Mouse (Mus musculus): ENCODE results near the gene Rgl1. TPM values are rescaled to one million over a fixed set of nuclear protein-coding genes. Genes with fewer than 3 reads are reported as not detected.

Gene Rgl1
- polyA plus RNA-seq, 1 experiment from 2014 or later, result 26.3 TPM

- peaks cover 5% of the 10 kb centered on the region for H3K4me1 ChIP-seq (replicated peaks; ENCODE audit: control insufficient read depth, insufficient read depth, low read length)
- no peaks in the 10 kb centered on the region for H3K27me3 ChIP-seq (replicated peaks; ENCODE audit: control insufficient read depth, insufficient read depth, low read length)
- H3K27ac ChIP-seq (ENCODE audit: low read depth, low read length), result no peak overlapping the region
- H3K9me3 ChIP-seq (ENCODE audit: control insufficient read depth, low read length), result no peaks in the 10 kb centered on the region
- H3K4me2 ChIP-seq, result no peak overlapping the region
- H3K36me3 ChIP-seq (ENCODE audit: control insufficient read depth, insufficient read depth, low read length), result peaks cover 8% of the 10 kb centered on the region; the same call in 1 of the 2 replicates
- H3K4me3 ChIP-seq (ENCODE audit: low read depth, low read length), result no peak overlapping the region
- ATAC-seq (replicated peaks; ENCODE audit: low FRiP score) (no peak), DNase-seq (ENCODE audit: low spot score) (no peak)
- no peak overlapping the region for H3K9ac ChIP-seq (ENCODE audit: low read depth, low read length)
- WGBS, result 83% methylated on average over 6 of the region's 6 CpGs
Measured at GRCm38 (mm10) chr1:152528214-152528613, 237.9 kb downstream of the Rgl1 start.

GRCm38 (mm10) chr1:152526154-152526553 lies 240.0 kb downstream of the Rgl1 start:
- Histone ChIP-seq H3K36me3 (ENCODE audit: control insufficient read depth, insufficient read depth, low read length) (peaks cover 8% of the 10 kb centered on the region; the same call in 1 of the 2 replicates), H3K27me3 (replicated peaks; ENCODE audit: control insufficient read depth, insufficient read depth, low read length) (no peaks in the 10 kb centered on the region), H3K9me3 (ENCODE audit: control insufficient read depth, low read length) (no peaks in the 10 kb centered on the region), H3K4me1 (replicated peaks; ENCODE audit: control insufficient read depth, insufficient read depth, low read length) (peaks cover 2% of the 10 kb centered on the region), H3K27ac (ENCODE audit: low read depth, low read length) (no peak overlapping the region), H3K4me3 (ENCODE audit: low read depth, low read length) (no peak overlapping the region), H3K4me2 (no peak overlapping the region), H3K9ac (ENCODE audit: low read depth, low read length) (no peak overlapping the region)
- 78% methylated on average over 9 of the region's 9 CpGs for WGBS
- ATAC-seq (replicated peaks; ENCODE audit: low FRiP score), result no peak
- DNase-seq (ENCODE audit: low spot score), result no peak

GRCm38 (mm10) chr1:152524987-152525648 lies 241.0 kb downstream of the Rgl1 start:
- no peak overlapping the region for H3K4me3 ChIP-seq (ENCODE audit: low read depth, low read length)
- peaks cover 8% of the 10 kb centered on the region; the same call in 1 of the 2 replicates for H3K36me3 ChIP-seq (ENCODE audit: control insufficient read depth, insufficient read depth, low read length)
- H3K27me3 ChIP-seq (replicated peaks; ENCODE audit: control insufficient read depth, insufficient read depth, low read length), result no peaks in the 10 kb centered on the region
- H3K27ac ChIP-seq (ENCODE audit: low read depth, low read length), result no peak overlapping the region
- WGBS, result 14% methylated on average over 6 of the region's 6 CpGs
- no peaks in the 10 kb centered on the region for H3K9me3 ChIP-seq (ENCODE audit: control insufficient read depth, low read length)
- H3K9ac ChIP-seq (ENCODE audit: low read depth, low read length), result no peak overlapping the region
- ATAC-seq (replicated peaks; ENCODE audit: low FRiP score), result no peak
- no peak overlapping the region for H3K4me2 ChIP-seq
- DNase-seq (ENCODE audit: low spot score), result peak; percentile 46
- H3K4me1 ChIP-seq (replicated peaks; ENCODE audit: control insufficient read depth, insufficient read depth, low read length), result peaks cover 2% of the 10 kb centered on the region; the same call in 1 of the 2 replicates

GRCm38 (mm10) chr1:152524098-152524892 lies 241.9 kb downstream of the Rgl1 start:
- 75% methylated on average over 22 of the region's 22 CpGs for WGBS
- peaks cover 8% of the 10 kb centered on the region; the same call in 1 of the 2 replicates for H3K36me3 ChIP-seq (ENCODE audit: control insufficient read depth, insufficient read depth, low read length)
- ATAC-seq (replicated peaks; ENCODE audit: low FRiP score) (no peak), DNase-seq (ENCODE audit: low spot score) (no peak)
- no peaks in the 10 kb centered on the region for H3K9me3 ChIP-seq (ENCODE audit: control insufficient read depth, low read length)
- no peak overlapping the region for H3K4me3 ChIP-seq (ENCODE audit: low read depth, low read length)
- H3K4me2 ChIP-seq, result no peak overlapping the region
- H3K9ac ChIP-seq (ENCODE audit: low read depth, low read length), result no peak overlapping the region
- H3K27me3 ChIP-seq (replicated peaks; ENCODE audit: control insufficient read depth, insufficient read depth, low read length), result no peaks in the 10 kb centered on the region
- H3K4me1 ChIP-seq (replicated peaks; ENCODE audit: control insufficient read depth, insufficient read depth, low read length), result peaks cover 2% of the 10 kb centered on the region; the same call in 1 of the 2 replicates
- H3K27ac ChIP-seq (ENCODE audit: low read depth, low read length), result no peak overlapping the region

GRCm38 (mm10) chr1:152523292-152523691 lies 242.9 kb downstream of the Rgl1 start:
- Histone ChIP-seq H3K9ac (ENCODE audit: low read depth, low read length) (no peak overlapping the region), H3K4me1 (replicated peaks; ENCODE audit: control insufficient read depth, insufficient read depth, low read length) (peaks cover 2% of the 10 kb centered on the region; the same call in 1 of the 2 replicates), H3K9me3 (ENCODE audit: control insufficient read depth, low read length) (no peaks in the 10 kb centered on the region), H3K27ac (ENCODE audit: low read depth, low read length) (no peak overlapping the region), H3K4me2 (no peak overlapping the region), H3K4me3 (ENCODE audit: low read depth, low read length) (no peak overlapping the region), H3K36me3 (ENCODE audit: control insufficient read depth, insufficient read depth, low read length) (peaks cover 8% of the 10 kb centered on the region; the same call in 1 of the 2 replicates), H3K27me3 (replicated peaks; ENCODE audit: control insufficient read depth, insufficient read depth, low read length) (no peaks in the 10 kb centered on the region)
- WGBS, result 37% methylated on average over 11 of the region's 11 CpGs
- no peak for ATAC-seq (replicated peaks; ENCODE audit: low FRiP score)
- DNase-seq (ENCODE audit: low spot score), result no peak

- Histone ChIP-seq H3K4me1 (replicated peaks; ENCODE audit: control insufficient read depth, insufficient read depth, low read length) (peaks cover 2% of the 10 kb centered on the region; the same call in 1 of the 2 replicates), H3K9me3 (ENCODE audit: control insufficient read depth, low read length) (no peaks in the 10 kb centered on the region), H3K36me3 (ENCODE audit: control insufficient read depth, insufficient read depth, low read length) (peaks cover 3% of the 10 kb centered on the region; the same call in 1 of the 2 replicates), H3K27me3 (replicated peaks; ENCODE audit: control insufficient read depth, insufficient read depth, low read length) (no peaks in the 10 kb centered on the region), H3K9ac (ENCODE audit: low read depth, low read length) (no peak overlapping the region), H3K4me2 (no peak overlapping the region), H3K4me3 (ENCODE audit: low read depth, low read length) (no peak overlapping the region), H3K27ac (ENCODE audit: low read depth, low read length) (no peak overlapping the region)
- DNase-seq (ENCODE audit: low spot score) (no peak), ATAC-seq (replicated peaks; ENCODE audit: low FRiP score) (no peak)
- WGBS, result 87% methylated on average over 3 of the region's 3 CpGs
Measured at GRCm38 (mm10) chr1:152522226-152522625, 243.9 kb downstream of the Rgl1 start.

- H3K27me3 ChIP-seq (replicated peaks; ENCODE audit: control insufficient read depth, insufficient read depth, low read length), result no peaks in the 10 kb centered on the region
- H3K36me3 ChIP-seq (ENCODE audit: control insufficient read depth, insufficient read depth, low read length), result peaks cover 3% of the 10 kb centered on the region; the same call in 1 of the 2 replicates
Measured at GRCm38 (mm10) chr1:152520798-152521575, 245.2 kb downstream of the Rgl1 start.

GRCm38 (mm10) chr1:152518971-152519370 lies 247.2 kb downstream of the Rgl1 start:
- ATAC-seq (replicated peaks; ENCODE audit: low FRiP score) (no peak), DNase-seq (ENCODE audit: low spot score) (no peak)
- H3K36me3 ChIP-seq (ENCODE audit: control insufficient read depth, insufficient read depth, low read length), result no peaks in the 10 kb centered on the region; the same call in 1 of the 2 replicates
- no peak overlapping the region for H3K4me2 ChIP-seq
- no peaks in the 10 kb centered on the region for H3K27me3 ChIP-seq (replicated peaks; ENCODE audit: control insufficient read depth, insufficient read depth, low read length)
- H3K9ac ChIP-seq (ENCODE audit: low read depth, low read length), result no peak overlapping the region
- no peak overlapping the region for H3K4me3 ChIP-seq (ENCODE audit: low read depth, low read length)
- no peak overlapping the region for H3K27ac ChIP-seq (ENCODE audit: low read depth, low read length)
- H3K9me3 ChIP-seq (ENCODE audit: control insufficient read depth, low read length), result no peaks in the 10 kb centered on the region
- peaks cover 2% of the 10 kb centered on the region; the same call in 1 of the 2 replicates for H3K4me1 ChIP-seq (replicated peaks; ENCODE audit: control insufficient read depth, insufficient read depth, low read length)
- WGBS, result 88% methylated on average over 8 of the region's 8 CpGs

More at GRCm38 (mm10) chr1:152520798-152521575, 245.2 kb downstream of the Rgl1 start:
- Histone ChIP-seq H3K4me3 (ENCODE audit: low read depth, low read length) (no peak overlapping the region), H3K4me2 (no peak overlapping the region), H3K9me3 (ENCODE audit: control insufficient read depth, low read length) (no peaks in the 10 kb centered on the region), H3K9ac (ENCODE audit: low read depth, low read length) (no peak overlapping the region), H3K27ac (ENCODE audit: low read depth, low read length) (no peak overlapping the region), H3K4me1 (replicated peaks; ENCODE audit: control insufficient read depth, insufficient read depth, low read length) (peaks cover 2% of the 10 kb centered on the region; the same call in 1 of the 2 replicates)
- 75% methylated on average over 16 of the region's 16 CpGs for WGBS
- ATAC-seq (replicated peaks; ENCODE audit: low FRiP score) (peak; percentile 41; the same call in 1 of the 2 replicates), DNase-seq (ENCODE audit: low spot score) (peak; percentile 54)
